Mouse (Mus musculus) myocyte (in vitro differentiated cells): ENCODE data around the gene Nodal.

Experiments
- MAX ChIP-seq: IDR thresholded peaks from one replicate; pipeline ENCODE4 v1.6.1; 2011; ENCODE audit warnings: low read depth, mild to moderate bottlenecking, control low read depth
- MYOD1 ChIP-seq, 3 experiments: IDR thresholded peaks; one replicate each; pipeline ENCODE4 v1.6.1; 2011; ENCODE audit warnings: control low read depth in 2 of 3, low read depth in 2 of 3, mild to moderate bottlenecking in 2 of 3, moderate library complexity in 1 of 3; ENCODE audit not compliant: insufficient read length in 2 of 3, control insufficient read depth in 1 of 3
- POLR2A ChIP-seq: IDR thresholded peaks from one replicate; pipeline ENCODE4 v1.6.1; 2011; ENCODE audit warnings: low read depth, mild to moderate bottlenecking, control low read depth, moderate library complexity; ENCODE audit not compliant: insufficient read length
- POLR2AphosphoS2 ChIP-seq: IDR thresholded peaks from one replicate; pipeline ENCODE4 v1.6.1; 2011; ENCODE audit warnings: low read depth, control low read depth; ENCODE audit not compliant: insufficient read length
- TCF12 ChIP-seq: IDR thresholded peaks from one replicate; pipeline ENCODE4 v1.6.1; 2011; ENCODE audit warnings: mild to moderate bottlenecking, control low read depth; ENCODE audit not compliant: poor library complexity, insufficient read depth, severe bottlenecking
- TCF3 ChIP-seq: IDR thresholded peaks from one replicate; pipeline ENCODE4 v1.6.1; 2011; ENCODE audit warnings: low read depth, control low read depth; ENCODE audit not compliant: insufficient read length

- TF ChIP-seq TCF3, result no peak
- TF ChIP-seq POLR2A, result no peak
- TF ChIP-seq POLR2AphosphoS2, result no peak
- TF ChIP-seq MYOD1 (IDR thresholded peaks at IDR 0.05; ENCODE audit: control insufficient read depth in 1 of 3, insufficient read length in 2 of 3, low read depth in 2 of 3), result no peak
- no peak for TF ChIP-seq TCF12
- TF ChIP-seq MAX, result no peak
Measured at GRCm38 (mm10) chr10:61417672-61418071, at the start of gene Nodal.
